Mouse (Mus musculus) lung, embryonic 16.5 days (tissue): ENCODE measurements around the gene Olfr311. TPM values are rescaled to one million over a fixed set of nuclear protein-coding genes. Genes with fewer than 3 reads are reported as not detected.
"Not testable (repeated sequence)": the region's sequence is repeated elsewhere in the genome, so short reads cannot be mapped to it uniquely, and the experiment has no call there.

Experiments
- ATAC-seq: fragments of 200-750 bp; cut with Nextera tagmentation; 2 replicates; pipeline ENCODE4 v1.8.0; 2017; ENCODE audit warnings: low read depth, mild to moderate bottlenecking, moderate library complexity
- H3K27ac ChIP-seq: fragments of 300-500 bp; sonication (generic); 2 replicates; pipeline ENCODE4 v1.5.1; 2014; ENCODE audit warnings: mild to moderate bottlenecking, control low read depth, low read length
- H3K27me3 ChIP-seq: fragments of 300-500 bp; sonication (generic); 2 replicates; pipeline ENCODE4 v1.6.1; 2014; ENCODE audit warnings: low read depth, low read length, mixed read lengths; ENCODE audit not compliant: control insufficient read depth, insufficient read depth
- H3K36me3 ChIP-seq: fragments of 300-500 bp; sonication (generic); 2 replicates; pipeline ENCODE4 v1.6.1; 2014; ENCODE audit warnings: low read length; ENCODE audit not compliant: control insufficient read depth, insufficient read depth
- H3K4me1 ChIP-seq: fragments of 300-500 bp; sonication (generic); replicated peaks from 2 replicates; pipeline ENCODE4 v1.6.1; 2014; ENCODE audit warnings: low read length, mixed read lengths; ENCODE audit not compliant: control insufficient read depth, insufficient read depth
- H3K4me2 ChIP-seq: fragments of 300-500 bp; sonication (generic); 2 replicates; pipeline ENCODE4 v1.6.1; 2014; ENCODE audit warnings: low read depth, low read length, control low read depth
- H3K4me3 ChIP-seq: fragments of 300-500 bp; sonication (generic); 2 replicates; pipeline ENCODE4 v1.5.1; 2014; ENCODE audit warnings: mild to moderate bottlenecking, low read length, control low read depth
- H3K9ac ChIP-seq: fragments of 300-500 bp; sonication (generic); 2 replicates; pipeline ENCODE4 v1.6.1; 2014; ENCODE audit warnings: low read length, control low read depth
- H3K9me3 ChIP-seq: fragments of 300-500 bp; sonication (generic); 2 replicates; pipeline ENCODE4 v1.6.1; 2016; ENCODE audit warnings: low read length; ENCODE audit not compliant: control insufficient read depth
- WGBS: fragments of 180-500 bp; shearing (Covaris S2); extraction: QIAGEN DNeasy Blood & Tissue Kit; methylation state at CpG from one replicate; pipeline ENCODE4 v1.1.7; 2014; 5-methylcytosine and 5-hydroxymethylcytosine counted together
- polyA plus RNA-seq: library from polyadenylated mRNA; unstranded; fragments of >200 nt; fragmentation: Nextera tagmentation; extraction: Ambion mirVana; gene quantifications from 2 replicates; pipeline ENCODE4 v1.2.1, GENCODE M21; 2015

The Olfr311 gene
- not detected in 2 replicates for polyA plus RNA-seq

DNA sequence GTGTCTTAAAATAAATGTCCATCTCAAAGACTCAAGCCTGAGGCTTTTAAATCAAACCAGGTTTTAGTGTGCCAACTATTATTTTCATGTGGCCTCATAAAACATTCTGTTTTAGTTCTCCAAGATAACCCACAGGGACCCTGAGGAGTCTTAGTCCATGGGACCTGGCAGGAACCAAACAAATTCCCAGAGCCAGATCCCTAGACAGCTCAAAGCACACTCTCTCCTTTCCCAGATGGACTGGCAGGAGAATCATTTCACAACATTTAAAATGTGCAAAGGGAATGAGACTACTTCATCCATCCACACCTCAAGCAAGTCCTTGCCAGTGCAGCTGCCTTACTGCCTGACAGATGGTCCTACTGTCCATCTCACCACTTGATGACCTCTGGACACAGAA lies at the start of gene Olfr311:
TSS of gene Olfr311 (plus strand) at position 301 of the 400 bp plus-strand sequence.
- ATAC-seq, H3K27ac ChIP-seq, H3K9me3 ChIP-seq, H3K4me3 ChIP-seq, H3K4me1 ChIP-seq, H3K27me3 ChIP-seq, H3K36me3 ChIP-seq, H3K4me2 ChIP-seq, H3K9ac ChIP-seq: not testable (repeated sequence)

DNA sequence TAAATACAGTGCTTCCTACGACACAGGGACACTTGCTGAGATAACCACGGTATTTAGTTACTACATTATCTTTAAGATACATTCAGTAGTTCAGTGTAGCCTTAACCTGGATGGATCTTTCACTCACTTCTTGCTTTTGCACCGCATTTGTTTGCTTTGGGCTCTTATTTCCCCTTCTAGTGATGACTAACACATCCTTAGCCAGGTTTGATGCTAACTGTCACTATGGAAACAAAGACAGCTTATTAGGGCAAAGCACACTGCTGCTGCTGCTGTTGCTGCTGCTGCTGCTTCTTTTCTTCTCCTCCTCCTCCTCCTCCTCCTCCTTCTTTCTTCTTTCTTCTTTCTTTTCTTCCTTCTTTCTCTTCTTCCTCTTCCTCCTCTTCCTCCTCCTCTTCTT lies 49.5 kb upstream of the Olfr311 start:
- H3K4me2 ChIP-seq, result no peak overlapping the region
- H3K4me3 ChIP-seq, result no peak overlapping the region
- H3K9me3 ChIP-seq, result no peaks in the 10 kb centered on the region
- H3K27me3 ChIP-seq, result no peaks in the 10 kb centered on the region
- no peaks in the 10 kb centered on the region for H3K4me1 ChIP-seq
- no peak overlapping the region for H3K9ac ChIP-seq
- no peak overlapping the region for H3K27ac ChIP-seq
- H3K36me3 ChIP-seq, result no peaks in the 10 kb centered on the region
- no peak for ATAC-seq
- WGBS, result 20% methylated on average over 3 of the region's 3 CpGs

DNA sequence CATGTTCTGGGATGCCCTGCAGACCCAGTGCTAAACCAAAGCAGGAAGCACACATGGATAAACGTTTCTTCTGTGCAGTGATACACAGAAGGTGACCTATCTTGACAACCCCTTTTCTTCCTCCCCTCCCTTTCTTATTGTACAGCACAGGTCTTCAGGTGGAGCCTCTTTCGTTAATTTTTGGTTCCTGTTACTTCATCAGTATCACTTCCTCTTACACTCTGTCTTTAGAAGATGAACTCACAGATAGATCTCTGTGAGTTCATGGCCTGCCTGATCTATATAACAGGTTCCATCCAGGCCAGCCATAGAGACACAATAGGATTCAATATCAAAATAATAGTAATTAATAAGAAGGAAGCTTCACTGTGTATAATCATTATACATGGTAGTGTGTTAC lies 49.0 kb upstream of the Olfr311 start:
- no peaks in the 10 kb centered on the region for H3K9me3 ChIP-seq
- 42% methylated on average over 2 of the region's 2 CpGs for WGBS
- H3K4me3 ChIP-seq, result no peak overlapping the region
- H3K4me1 ChIP-seq, result no peaks in the 10 kb centered on the region
- no peak overlapping the region for H3K9ac ChIP-seq
- H3K27me3 ChIP-seq, result no peaks in the 10 kb centered on the region
- H3K36me3 ChIP-seq, result no peaks in the 10 kb centered on the region
- H3K4me2 ChIP-seq, result no peak overlapping the region
- ATAC-seq, result no peak
- no peak overlapping the region for H3K27ac ChIP-seq

DNA sequence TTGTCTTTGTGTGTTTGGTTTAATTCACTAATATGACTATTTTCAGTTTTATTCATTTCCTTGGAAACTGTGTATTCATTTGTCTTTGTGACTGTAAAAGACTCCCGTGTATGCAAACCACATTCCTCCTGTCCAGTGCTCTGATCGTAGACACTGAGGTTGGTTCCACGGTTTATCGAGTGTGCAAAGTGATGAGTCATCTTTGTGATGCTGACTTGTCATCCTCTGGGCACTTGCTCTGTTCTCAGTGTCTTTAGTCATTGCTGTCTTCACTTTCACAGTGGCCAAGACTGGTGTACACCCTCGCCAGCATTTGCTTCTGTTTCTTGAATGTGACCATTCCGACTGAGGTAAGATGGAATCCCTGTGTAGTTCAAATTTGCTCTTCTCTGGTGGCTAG lies 48.4 kb upstream of the Olfr311 start:
- H3K4me3 ChIP-seq, result no peak overlapping the region
- H3K27ac ChIP-seq, result no peak overlapping the region
- no peaks in the 10 kb centered on the region for H3K36me3 ChIP-seq
- H3K4me1 ChIP-seq, result no peaks in the 10 kb centered on the region
- H3K9me3 ChIP-seq, result no peaks in the 10 kb centered on the region
- no peak overlapping the region for H3K4me2 ChIP-seq
- no peaks in the 10 kb centered on the region for H3K27me3 ChIP-seq
- ATAC-seq, result no peak
- H3K9ac ChIP-seq, result no peak overlapping the region
- 61% methylated on average over 6 of the region's 6 CpGs for WGBS

DNA sequence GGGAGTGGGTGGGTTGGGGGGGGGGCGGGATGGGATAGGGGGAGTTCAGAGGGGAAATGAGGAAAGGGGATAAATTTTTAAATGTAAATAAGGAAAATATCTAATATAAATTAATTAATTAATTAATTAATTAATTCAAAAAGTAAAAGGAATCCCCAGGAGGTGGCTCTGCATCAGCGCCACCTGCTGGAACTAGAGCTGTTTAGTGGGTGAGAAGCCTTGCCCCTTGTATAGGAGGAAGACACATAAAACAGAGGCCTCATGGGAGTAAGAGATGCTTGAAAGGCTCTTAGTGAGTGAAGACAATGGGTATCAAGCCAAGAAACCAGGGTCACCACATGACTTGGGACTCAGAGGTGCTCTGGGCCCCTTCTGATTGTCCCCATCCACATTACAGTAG lies 43.2 kb upstream of the Olfr311 start:
- Histone ChIP-seq H3K4me3 (no peak overlapping the region), H3K9ac (no peak overlapping the region), H3K9me3 (no peaks in the 10 kb centered on the region), H3K36me3 (no peaks in the 10 kb centered on the region), H3K27me3 (no peaks in the 10 kb centered on the region), H3K4me2 (no peak overlapping the region), H3K4me1 (no peaks in the 10 kb centered on the region), H3K27ac (no peak overlapping the region)
- 75% methylated on average over 2 of the region's 2 CpGs for WGBS
- ATAC-seq, result no peak

DNA sequence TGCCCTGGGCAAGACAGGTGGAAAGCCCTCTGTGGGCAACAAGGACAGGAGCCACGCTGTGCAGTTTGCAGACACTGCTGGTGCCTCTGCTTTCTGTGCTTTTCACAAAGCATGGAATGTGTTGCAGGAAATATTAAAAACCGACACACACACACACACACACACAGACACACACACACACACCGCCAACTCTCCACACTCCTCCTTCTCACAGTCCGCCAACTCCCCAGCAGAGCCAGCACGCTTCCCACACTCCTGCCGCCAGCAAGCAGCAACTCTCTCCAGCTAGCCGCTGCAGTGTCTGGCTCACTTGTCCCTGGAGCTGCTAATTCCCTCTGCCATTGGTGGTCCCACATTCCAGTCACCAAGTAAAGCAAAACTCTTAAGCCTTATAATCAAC lies 42.2 kb upstream of the Olfr311 start:
- H3K4me2 ChIP-seq, result no peak overlapping the region
- no peak for ATAC-seq
- no peaks in the 10 kb centered on the region for H3K27me3 ChIP-seq
- no peaks in the 10 kb centered on the region for H3K36me3 ChIP-seq
- no peak overlapping the region for H3K27ac ChIP-seq
- no peaks in the 10 kb centered on the region for H3K9me3 ChIP-seq
- no peak overlapping the region for H3K9ac ChIP-seq
- WGBS, result 65% methylated on average over 7 of the region's 7 CpGs
- H3K4me3 ChIP-seq, result no peak overlapping the region
- no peaks in the 10 kb centered on the region; the same call in 1 of the 2 replicates for H3K4me1 ChIP-seq

DNA sequence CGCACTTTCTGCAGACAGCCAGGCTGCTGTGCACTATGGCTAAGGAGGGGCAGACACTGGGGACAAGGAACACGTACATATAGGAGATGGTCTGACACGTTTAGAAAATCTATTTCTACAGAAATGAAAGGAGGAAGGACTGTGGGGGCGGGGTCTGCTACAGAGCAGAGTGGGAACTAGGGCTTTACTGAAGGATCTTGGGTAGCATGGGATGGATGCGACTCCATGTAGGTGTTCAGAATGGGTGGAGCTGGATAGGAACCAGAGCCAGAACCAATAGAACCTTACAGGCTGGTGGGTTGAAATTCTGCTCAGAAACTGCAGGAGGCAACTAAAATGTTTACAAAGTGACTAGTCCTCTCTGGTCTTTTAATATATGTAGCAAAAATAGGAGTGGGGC lies 39.3 kb upstream of the Olfr311 start:
- Histone ChIP-seq H3K4me1 (no peaks in the 10 kb centered on the region; the same call in 1 of the 2 replicates), H3K36me3 (no peaks in the 10 kb centered on the region), H3K9me3 (no peaks in the 10 kb centered on the region), H3K27me3 (no peaks in the 10 kb centered on the region), H3K4me3 (no peak overlapping the region), H3K4me2 (no peak overlapping the region), H3K9ac (no peak overlapping the region), H3K27ac (no peak overlapping the region)
- 70% methylated on average over 5 of the region's 5 CpGs for WGBS
- ATAC-seq, result no peak

DNA sequence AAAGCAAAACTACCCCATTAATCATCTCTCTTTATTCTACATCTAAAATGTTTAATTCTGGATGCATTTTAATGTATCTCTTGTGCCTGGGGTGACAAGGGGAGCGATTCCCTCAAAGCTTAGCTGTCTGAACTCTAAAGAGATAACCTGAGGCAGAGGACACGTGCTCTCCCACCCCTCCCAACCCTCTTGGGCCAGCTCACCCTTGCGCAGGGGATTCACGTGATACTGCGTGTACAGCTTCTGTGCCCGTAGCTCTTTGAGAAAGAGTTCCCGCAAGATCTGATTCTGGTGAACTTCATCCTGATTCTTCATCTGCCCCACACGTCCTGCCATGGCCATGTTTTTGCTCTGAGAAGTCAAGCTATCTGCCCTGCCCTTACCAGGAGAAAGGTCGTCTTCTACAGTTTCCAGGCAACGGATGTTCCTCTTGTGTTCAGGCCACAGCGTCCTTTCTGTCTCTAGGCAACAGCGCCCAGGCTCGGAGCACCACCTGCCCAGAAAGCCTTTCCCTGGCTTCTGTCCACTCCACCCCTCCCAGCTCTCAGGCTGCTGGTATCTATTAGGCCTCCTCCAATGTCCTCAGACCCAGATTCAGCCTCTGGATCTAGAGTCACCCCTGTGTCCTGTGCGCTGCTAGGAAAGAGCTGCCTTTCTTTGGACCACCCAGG lies 37.4 kb upstream of the Olfr311 start, which contains the start of gene Fam183b:
TSS of gene Fam183b (minus strand) at position 403 of the 671 bp plus-strand sequence.
- no peak within 1 kb of the TSS for H3K9ac ChIP-seq
- H3K27me3 ChIP-seq, result no peaks in the 10 kb centered on the region
- no peak within 1 kb of the TSS for H3K27ac ChIP-seq
- WGBS, result 13% methylated on average over 14 of the region's 14 CpGs
- H3K4me3 ChIP-seq, result no peak within 1 kb of the TSS
- H3K4me1 ChIP-seq, result no peaks in the 10 kb centered on the region; the same call in 1 of the 2 replicates
- H3K36me3 ChIP-seq, result no peaks in the 10 kb centered on the region
- H3K9me3 ChIP-seq, result no peaks in the 10 kb centered on the region
- ATAC-seq, result 0 out of 2 replicates have a peak, but pooled peaks have one; percentile 20
- H3K4me2 ChIP-seq, result peak within 1 kb of the TSS; percentile 4; the same call in 1 of the 2 replicates

DNA sequence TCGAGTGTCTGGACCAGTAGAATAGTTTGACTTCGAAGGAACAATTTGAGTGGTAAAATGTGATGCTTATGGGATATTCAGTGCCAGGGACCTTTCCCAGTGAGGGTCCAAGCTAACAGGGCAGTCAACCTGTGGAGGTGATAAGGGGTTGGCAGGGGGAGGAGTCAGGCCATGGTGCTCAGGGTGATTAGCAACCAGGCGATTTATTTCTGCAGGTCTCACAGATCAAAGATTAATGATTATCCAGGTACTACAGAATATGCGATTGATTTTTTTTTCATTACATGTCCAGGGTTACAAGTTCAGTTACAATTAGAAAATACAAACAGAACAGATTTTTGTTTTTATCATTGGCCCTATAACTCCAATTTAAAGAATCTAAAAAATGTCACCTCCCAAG lies 35.2 kb upstream of the Olfr311 start:
- Histone ChIP-seq H3K4me1 (no peaks in the 10 kb centered on the region; the same call in 1 of the 2 replicates), H3K4me2 (no peak overlapping the region), H3K9ac (no peak overlapping the region), H3K27ac (no peak overlapping the region), H3K27me3 (no peaks in the 10 kb centered on the region), H3K9me3 (no peaks in the 10 kb centered on the region), H3K4me3 (no peak overlapping the region), H3K36me3 (no peaks in the 10 kb centered on the region)
- 31% methylated on average over 4 of the region's 4 CpGs for WGBS
- ATAC-seq, result no peak
